ENCODE assay signal across 9 mouse cellular contexts in genomic region chr1:183049295-183049694, GRCm38 (mm10).
DNase-seq lines count a peak whose midpoint lies in the region; ATAC-seq lines count a peak whose summit lies in the region.
"Had no signal": no experiment of that assay in that cellular context is flagged by ENCODE, and none has a peak within 500 bp of the region (broad histone marks: within the 10 kb centered on the region; RNA-seq: fewer than 3 reads in every experiment).

No protein-coding gene starts in this region.

- 81% methylated on average over 6 of the region's 6 CpGs for WGBS in heart, embryonic 12.5 days
- 67% methylated on average over 6 of the region's 6 CpGs for WGBS in limb, embryonic 11.5 days
- 72% methylated on average over 6 of the region's 6 CpGs for WGBS in midbrain, embryonic 16.5 days

- peak; percentile 97 for DNase-seq in heart, adult 11 months
- DNase-seq in 416B (ENCODE audit: low read depth), result peak; percentile 35
- DNase-seq in embryo, embryonic 11 days, result peak; percentile 43
- DNase-seq in limb, embryonic 11.5 days (ENCODE audit: low spot score), result peak; percentile 47
- no peak for DNase-seq in urinary bladder, postnatal 10 days (ENCODE audit: low spot score)
- DNase-seq in spleen, postnatal 36 days (ENCODE audit: low spot score in 2 of 2), result no peak
- DNase-seq: adrenal gland, adult 2 months had no signal

- ATAC-seq in heart, embryonic 12.5 days (ENCODE audit: insufficient number of reproducible peaks, low FRiP score), result no peak
- ATAC-seq in limb, embryonic 11.5 days (ENCODE audit: insufficient number of reproducible peaks, low FRiP score, low TSS enrichment, low read depth), result no peak
- no peak for ATAC-seq in midbrain, embryonic 16.5 days

- no peak overlapping the region for H3K9ac ChIP-seq in heart, embryonic 12.5 days
- no peak overlapping the region for H3K9ac ChIP-seq in limb, embryonic 11.5 days (ENCODE audit: low read length)
- no peak overlapping the region for H3K9ac ChIP-seq in midbrain, embryonic 16.5 days (ENCODE audit: low read depth, low read length)

- H3K9me3 ChIP-seq in heart, embryonic 12.5 days (replicated peaks), result peaks cover 2% of the 10 kb centered on the region; the same call in 1 of the 2 replicates
- H3K9me3 ChIP-seq in limb, embryonic 11.5 days (ENCODE audit: control insufficient read depth, low read length), result no peaks in the 10 kb centered on the region
- no peaks in the 10 kb centered on the region for H3K9me3 ChIP-seq in midbrain, embryonic 16.5 days (replicated peaks; ENCODE audit: control insufficient read depth, low read length, poor library complexity, severe bottlenecking)

- peaks cover 28% of the 10 kb centered on the region for H3K4me1 ChIP-seq in heart, embryonic 12.5 days (replicated peaks)
- H3K4me1 ChIP-seq in limb, embryonic 11.5 days (ENCODE audit: control insufficient read depth, insufficient read depth, low read length), result peaks cover 11% of the 10 kb centered on the region; the same call in 1 of the 2 replicates
- H3K4me1 ChIP-seq in midbrain, embryonic 16.5 days (ENCODE audit: control insufficient read depth, insufficient read depth, low read length), result peaks cover 14% of the 10 kb centered on the region

- no peak overlapping the region for H3K4me3 ChIP-seq in heart, embryonic 12.5 days
- H3K4me3 ChIP-seq in limb, embryonic 11.5 days (ENCODE audit: low read depth, low read length), result no peak overlapping the region
- H3K4me3 ChIP-seq in midbrain, embryonic 16.5 days (ENCODE audit: low read depth, low read length), result no peak overlapping the region

- H3K27ac ChIP-seq in heart, embryonic 12.5 days (ENCODE audit: poor library complexity, severe bottlenecking), result no peak overlapping the region
- no peak overlapping the region for H3K27ac ChIP-seq in limb, embryonic 11.5 days (replicated peaks; ENCODE audit: low read depth, low read length)
- no peak overlapping the region for H3K27ac ChIP-seq in midbrain, embryonic 16.5 days (ENCODE audit: low read length)

- H3K27me3 ChIP-seq in heart, embryonic 12.5 days (replicated peaks), result no peaks in the 10 kb centered on the region
- H3K27me3 ChIP-seq in limb, embryonic 11.5 days (ENCODE audit: control insufficient read depth, insufficient read depth, low read length), result no peaks in the 10 kb centered on the region
- no peaks in the 10 kb centered on the region for H3K27me3 ChIP-seq in midbrain, embryonic 16.5 days (ENCODE audit: control insufficient read depth, insufficient read depth, low read depth, low read length)

- H3K36me3 ChIP-seq in heart, embryonic 12.5 days, result no peaks in the 10 kb centered on the region
- H3K36me3 ChIP-seq in limb, embryonic 11.5 days (ENCODE audit: control insufficient read depth, insufficient read depth, low read length), result no peaks in the 10 kb centered on the region
- no peaks in the 10 kb centered on the region for H3K36me3 ChIP-seq in midbrain, embryonic 16.5 days (ENCODE audit: control insufficient read depth, insufficient read depth, low read length)

- H3K4me2 ChIP-seq in heart, embryonic 12.5 days, result no peak overlapping the region
- no peak overlapping the region for H3K4me2 ChIP-seq in limb, embryonic 11.5 days (ENCODE audit: low read depth, severe bottlenecking)
- no peak overlapping the region for H3K4me2 ChIP-seq in midbrain, embryonic 16.5 days (ENCODE audit: low read length)

Comparison
In these comparisons a context has a peak if more than half of its experiments do, and no peak if none do; other contexts are left out.
1. DNase-seq: peak in heart, adult 11 months (single experiment), 416B (single experiment), embryo, embryonic 11 days (single experiment) and limb, embryonic 11.5 days (single experiment); none in urinary bladder, postnatal 10 days (single experiment) and spleen, postnatal 36 days (0 of 2).